Mouse (Mus musculus) hindbrain, postnatal 0 days (tissue): Measurements from ENCODE around the gene Ptov1. TPM values are rescaled to one million over a fixed set of nuclear protein-coding genes. Genes with fewer than 3 reads are reported as not detected.

Experiments
- ATAC-seq: fragments of 200-750 bp; cut with Nextera tagmentation; 2 replicates; pipeline ENCODE4 v1.8.0; 2017; ENCODE audit warnings: mild to moderate bottlenecking, moderate TSS enrichment, moderate library complexity
- DNase-seq: peaks from one replicate; pipeline ENCODE4 v3.0.0-alpha.2; 2015; ENCODE audit warnings: low spot score
- H3K27ac ChIP-seq: fragments of 300-500 bp; sonication (generic); 2 replicates; pipeline ENCODE4 v1.5.1; 2014; ENCODE audit warnings: mild to moderate bottlenecking
- H3K27me3 ChIP-seq: fragments of 300-500 bp; sonication (generic); 2 replicates; pipeline ENCODE4 v1.6.1; 2014; ENCODE audit warnings: low read length, mixed read lengths; ENCODE audit not compliant: insufficient read depth
- H3K36me3 ChIP-seq: fragments of 300-500 bp; sonication (generic); 2 replicates; pipeline ENCODE4 v1.6.1; 2014; ENCODE audit warnings: low read length, mixed read lengths; ENCODE audit not compliant: insufficient read depth
- H3K4me1 ChIP-seq: fragments of 300-500 bp; sonication (generic); 2 replicates; pipeline ENCODE4 v1.6.1; 2014; ENCODE audit warnings: antibody characterized with exemption, low read length, mixed read lengths; ENCODE audit not compliant: insufficient read depth
- H3K4me2 ChIP-seq: fragments of 300-500 bp; sonication (generic); 2 replicates; pipeline ENCODE4 v1.6.1; 2014; ENCODE audit warnings: low read depth, mild to moderate bottlenecking, low read length, moderate library complexity, mixed read lengths
- H3K4me3 ChIP-seq: fragments of 300-500 bp; sonication (generic); 2 replicates; pipeline ENCODE4 v1.5.1; 2014; ENCODE audit warnings: low read length
- H3K9ac ChIP-seq: fragments of 300-500 bp; sonication (generic); replicated peaks from 2 replicates; pipeline ENCODE4 v1.6.1; 2014; ENCODE audit warnings: mild to moderate bottlenecking, low read length, moderate library complexity, mixed read lengths
- H3K9me3 ChIP-seq: fragments of 300-500 bp; sonication (generic); 2 replicates; pipeline ENCODE4 v1.6.1; 2016; ENCODE audit warnings: low read length, mixed read lengths
- CTCF ChIP-seq: IDR thresholded peaks from 2 replicates; pipeline ENCODE4 v1.5.1; 2016; ENCODE audit warnings: antibody characterized with exemption, control low read depth, low read depth
- WGBS: fragments of 180-500 bp; shearing (Covaris S2); extraction: QIAGEN DNeasy Blood & Tissue Kit; methylation state at CpG from one replicate; pipeline ENCODE4 v1.1.7; 2014; 5-methylcytosine and 5-hydroxymethylcytosine counted together
- polyA plus RNA-seq: library from polyadenylated mRNA; unstranded; fragments of >200 nt; fragmentation: Nextera tagmentation; extraction: Ambion mirVana; gene quantifications from 2 replicates; pipeline ENCODE4 v1.2.1, GENCODE M21; 2015
- total RNA-seq: library from RNA; depleted of rRNA; stranded (reverse); fragments of >200 nt; gene quantifications from 2 replicates; pipeline ENCODE4 v1.2.3, GENCODE M21; 2014

Gene Ptov1
- total and polyA plus RNA-seq, 2 experiments from 2014 or later, result 438 to 597 TPM

- H3K9me3 ChIP-seq, result no peaks in the 10 kb centered on the region
- no peaks in the 10 kb centered on the region for H3K27me3 ChIP-seq
- no peak overlapping the region for H3K4me2 ChIP-seq
- H3K36me3 ChIP-seq, result peaks cover 8% of the 10 kb centered on the region; the same call in 1 of the 2 replicates
- TF ChIP-seq CTCF, result no peak
- no peak overlapping the region for H3K9ac ChIP-seq
- DNase-seq, result no peak
- H3K27ac ChIP-seq, result no peak overlapping the region
- H3K4me1 ChIP-seq, result peaks cover 9% of the 10 kb centered on the region; the same call in 1 of the 2 replicates
- no peak for ATAC-seq
- 84% methylated on average over 9 of the region's 9 CpGs for WGBS
- H3K4me3 ChIP-seq, result no peak overlapping the region
These were observed 33.0 kb downstream of the Ptov1 start for GRCm38 (mm10) chr7:44836423-44837053.

- H3K4me1 ChIP-seq, result peaks cover 9% of the 10 kb centered on the region; the same call in 1 of the 2 replicates
- H3K9ac ChIP-seq, result no peak overlapping the region
- no peak overlapping the region for H3K4me2 ChIP-seq
- H3K27ac ChIP-seq, result no peak overlapping the region
- peaks cover 11% of the 10 kb centered on the region; the same call in 1 of the 2 replicates for H3K36me3 ChIP-seq
- no peak for ATAC-seq
- H3K4me3 ChIP-seq, result no peak overlapping the region
- DNase-seq, result no peak
- 59% methylated on average over 3 of the region's 3 CpGs for WGBS
- TF ChIP-seq CTCF, result no peak
- H3K27me3 ChIP-seq, result no peaks in the 10 kb centered on the region
- no peaks in the 10 kb centered on the region for H3K9me3 ChIP-seq
These were observed 33.6 kb downstream of the Ptov1 start for GRCm38 (mm10) chr7:44836016-44836404.

- H3K9me3 ChIP-seq, result no peaks in the 10 kb centered on the region
- DNase-seq (no peak), ATAC-seq (no peak)
- peaks cover 9% of the 10 kb centered on the region; the same call in 1 of the 2 replicates for H3K4me1 ChIP-seq
- H3K9ac ChIP-seq, result no peak overlapping the region
- WGBS, result 79% methylated on average over 1 of the region's 1 CpGs
- H3K27ac ChIP-seq, result no peak overlapping the region
- H3K27me3 ChIP-seq, result no peaks in the 10 kb centered on the region
- peaks cover 16% of the 10 kb centered on the region for H3K36me3 ChIP-seq
- no peak overlapping the region for H3K4me3 ChIP-seq
- H3K4me2 ChIP-seq, result no peak overlapping the region
- TF ChIP-seq CTCF, result no peak
These were observed 34.1 kb downstream of the Ptov1 start for GRCm38 (mm10) chr7:44835373-44836015.

DNA sequence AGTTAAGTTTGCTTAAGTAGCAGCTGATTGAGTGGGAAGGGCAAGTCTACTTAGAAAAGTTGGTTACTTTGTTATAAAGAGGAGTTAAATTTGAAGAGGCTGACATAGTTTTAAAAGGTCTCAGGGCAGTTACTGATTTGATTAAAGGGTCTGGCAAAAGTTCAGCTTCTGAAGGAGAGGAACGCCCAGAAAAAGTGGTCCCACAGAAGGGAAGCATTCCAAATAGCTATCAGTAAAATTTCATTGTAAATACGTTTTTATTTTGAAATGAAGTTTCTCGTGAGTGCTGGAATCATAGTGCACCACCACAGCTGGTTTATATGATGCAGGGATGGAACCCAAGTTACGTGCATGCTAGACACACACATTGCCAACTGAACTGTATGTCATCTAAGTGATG is 36.8 kb downstream of the Ptov1 start:
- no peak overlapping the region for H3K4me3 ChIP-seq
- DNase-seq (no peak), ATAC-seq (no peak)
- H3K36me3 ChIP-seq, result peaks cover 35% of the 10 kb centered on the region
- H3K9me3 ChIP-seq, result no peaks in the 10 kb centered on the region
- H3K4me2 ChIP-seq, result no peak overlapping the region
- H3K4me1 ChIP-seq, result no peaks in the 10 kb centered on the region
- no peak overlapping the region for H3K27ac ChIP-seq
- H3K9ac ChIP-seq, result no peak overlapping the region
- 80% methylated on average over 4 of the region's 4 CpGs for WGBS
- no peak for TF ChIP-seq CTCF
- H3K27me3 ChIP-seq, result no peaks in the 10 kb centered on the region

GRCm38 (mm10) chr7:44828706-44829105 is 40.9 kb downstream of the Ptov1 start:
- H3K4me3 ChIP-seq, result no peak overlapping the region

DNA sequence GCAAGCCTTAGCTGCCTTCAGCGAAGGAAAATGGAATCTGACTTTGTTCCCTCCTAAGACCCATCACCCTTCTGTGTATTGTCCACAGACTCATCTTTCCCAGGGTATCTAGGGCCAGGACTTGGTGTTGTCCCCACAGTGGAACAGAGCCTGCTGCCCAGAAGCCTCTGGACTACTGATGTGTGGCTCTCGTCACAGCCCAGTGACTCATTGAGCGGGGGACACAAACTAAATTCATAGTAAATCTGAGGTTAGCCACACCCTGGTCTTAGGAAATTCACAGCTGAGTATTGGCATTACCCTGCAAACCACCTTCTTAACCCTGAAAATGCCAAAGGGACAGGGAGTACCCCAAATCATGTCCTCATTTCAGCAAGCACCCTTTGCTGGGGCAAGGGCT is 42.8 kb downstream of the Ptov1 start:
- ATAC-seq (no peak), DNase-seq (no peak)
- Histone ChIP-seq H3K9ac (no peak overlapping the region), H3K4me3 (no peak overlapping the region), H3K9me3 (no peaks in the 10 kb centered on the region), H3K4me1 (no peaks in the 10 kb centered on the region), H3K27me3 (no peaks in the 10 kb centered on the region), H3K27ac (no peak overlapping the region), H3K36me3 (peaks cover 30% of the 10 kb centered on the region), H3K4me2 (no peak overlapping the region)
- WGBS, result 85% methylated on average over 3 of the region's 3 CpGs
- TF ChIP-seq CTCF, result no peak

More at GRCm38 (mm10) chr7:44828706-44829105, 40.9 kb downstream of the Ptov1 start:
- ATAC-seq, result no peak
- TF ChIP-seq CTCF, result no peak
- Histone ChIP-seq H3K9me3 (no peaks in the 10 kb centered on the region), H3K4me1 (no peaks in the 10 kb centered on the region), H3K4me2 (no peak overlapping the region), H3K36me3 (peaks cover 35% of the 10 kb centered on the region), H3K9ac (no peak overlapping the region), H3K27ac (no peak overlapping the region), H3K27me3 (no peaks in the 10 kb centered on the region)
- WGBS, result 84% methylated on average over 5 of the region's 5 CpGs
- no peak for DNase-seq

- H3K36me3 ChIP-seq, result peaks cover 13% of the 10 kb centered on the region
- H3K27ac ChIP-seq, result no peak overlapping the region
- H3K9me3 ChIP-seq, result no peaks in the 10 kb centered on the region
- H3K9ac ChIP-seq, result no peak overlapping the region
- peak; percentile 95 for TF ChIP-seq CTCF
- H3K4me2 ChIP-seq, result no peak overlapping the region
- no peaks in the 10 kb centered on the region; the same call in 1 of the 2 replicates for H3K4me1 ChIP-seq
- H3K27me3 ChIP-seq, result no peaks in the 10 kb centered on the region
- ATAC-seq (peak; percentile 70; the same call in 1 of the 2 replicates), DNase-seq (peak; percentile 90)
- WGBS, result 20% methylated on average over 3 of the region's 3 CpGs
- no peak overlapping the region for H3K4me3 ChIP-seq
These were observed 44.7 kb downstream of the Ptov1 start for GRCm38 (mm10) chr7:44824872-44825271.
